Mouse (Mus musculus): ENCODE results near the gene Dnal4.

DNA sequence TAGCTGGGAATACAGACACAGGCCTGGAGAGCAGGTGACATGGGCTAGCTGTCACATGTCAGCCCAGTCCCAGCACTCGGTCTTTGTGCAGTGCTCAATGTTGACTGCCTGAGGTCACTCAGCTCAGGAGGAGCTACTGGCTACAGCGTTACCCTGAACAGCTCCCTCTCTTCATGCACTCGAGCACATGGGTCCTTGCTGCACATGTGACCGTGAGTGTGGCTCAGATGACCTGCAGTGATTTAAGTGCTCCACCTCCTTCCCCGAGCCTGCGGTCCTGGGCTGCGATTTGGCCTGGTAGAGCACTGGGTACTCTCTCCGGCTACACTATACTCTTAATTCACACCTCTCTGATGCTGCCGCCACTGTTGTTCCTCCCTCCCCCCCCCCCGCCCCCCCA is 11.5 kb downstream of the Dnal4 start:
- TF ChIP-seq GATA1 (IDR thresholded peaks at IDR 0.05; ENCODE audit: low read length), result no peak
- TF ChIP-seq TAL1 (IDR thresholded peaks at IDR 0.05; ENCODE audit: low read length), result no peak
